Mouse (Mus musculus) spleen, postnatal 0 days (tissue): ENCODE results near the gene Urad. TPM values are rescaled to one million over a fixed set of nuclear protein-coding genes. Genes with fewer than 3 reads are reported as not detected.

Source experiments
- polyA plus RNA-seq: library from polyadenylated mRNA; unstranded; fragments of >200 nt; fragmentation: Nextera tagmentation; extraction: Ambion mirVana; gene quantifications from 2 replicates; pipeline ENCODE4 v1.2.1, GENCODE M21; 2015

Urad gene
- polyA plus RNA-seq = not detected in 2 replicates

GRCm38 (mm10) chr5:147322183-147322582, at the start of gene Urad:
TSS of gene Urad (minus strand) at chr5:147322440.

GRCm38 (mm10) chr5:147306638-147307397, 15.4 kb downstream of the Urad start, which contains the start of gene Cdx2:
TSS of gene Cdx2 (minus strand) at chr5:147307270.

GRCm38 (mm10) chr5:147269926-147270672, 52.1 kb downstream of the Urad start, which contains the start of gene Pdx1:
TSS of gene Pdx1 (plus strand) at chr5:147269959.

Other genes starting within 250 kb of the Urad start
- 4.8 and 5.9 TPM in 2 replicates for gene Lnx2, start 245.9 kb downstream of the Urad start, polyA plus RNA-seq
- 112 and 117 TPM in 2 replicates for gene Polr1d, start 245.4 kb downstream of the Urad start, polyA plus RNA-seq
- gene Gsx1, start 133.7 kb downstream of the Urad start, polyA plus RNA-seq = not detected in 2 replicates
- gene Pdx1, start 52.5 kb downstream of the Urad start, polyA plus RNA-seq = 0.11 TPM in 1 of 2 replicates, not detected in the other
- gene Cdx2, start 15.2 kb downstream of the Urad start, polyA plus RNA-seq = not detected in 2 replicates
- 3.0 and 4.5 TPM in 2 replicates for gene Flt3, start 78.0 kb upstream of the Urad start, polyA plus RNA-seq
- 85.9 and 102 TPM in 2 replicates for gene Pan3, start 107.7 kb upstream of the Urad start, polyA plus RNA-seq